Mouse (Mus musculus): ENCODE data around the gene Rap1gap. TPM values are rescaled to one million over a fixed set of nuclear protein-coding genes. Genes with fewer than 3 reads are reported as not detected.

The Rap1gap gene
- polyA plus RNA-seq, 1 experiment from 2014 or later, result 4.4 TPM

DNA sequence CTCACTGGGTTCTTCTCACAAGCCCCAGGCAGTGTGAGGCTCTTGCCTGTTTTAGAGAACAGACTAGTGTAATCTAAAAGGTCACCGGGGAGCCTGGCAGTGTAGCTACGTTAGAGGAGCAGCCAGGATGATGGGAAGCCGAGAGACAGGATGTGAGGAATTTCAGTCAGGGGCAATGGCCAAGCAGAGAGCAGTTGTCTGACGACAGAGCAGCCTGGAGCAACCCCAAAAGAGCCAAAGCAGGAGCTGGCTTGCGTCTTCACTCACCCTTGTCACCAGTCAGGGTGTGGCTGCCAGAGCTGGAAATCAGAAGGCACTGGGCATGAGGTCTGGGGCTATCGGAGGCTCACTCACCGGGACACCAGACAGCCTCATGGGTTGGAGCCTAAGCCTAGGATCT is 105.1 kb downstream of the Rap1gap start:
- no peaks in the 10 kb centered on the region for H3K36me3 ChIP-seq (ENCODE audit: control insufficient read depth, insufficient read depth, low read length)
- no peak for ATAC-seq (replicated peaks; ENCODE audit: low FRiP score)
- no peak for DNase-seq (ENCODE audit: low spot score)
- no peaks in the 10 kb centered on the region for H3K27me3 ChIP-seq (ENCODE audit: control insufficient read depth, insufficient read depth, low read length)
- H3K9me3 ChIP-seq (ENCODE audit: control insufficient read depth, low read length), result no peaks in the 10 kb centered on the region
- H3K9ac ChIP-seq (ENCODE audit: low read length), result no peak overlapping the region
- H3K27ac ChIP-seq (ENCODE audit: low read depth, low read length), result no peak overlapping the region
- H3K4me1 ChIP-seq (replicated peaks; ENCODE audit: control insufficient read depth, insufficient read depth, low read length), result peaks cover 19% of the 10 kb centered on the region; the same call in 1 of the 2 replicates
- no peak overlapping the region for H3K4me3 ChIP-seq (ENCODE audit: low read depth, low read length)
- H3K4me2 ChIP-seq (ENCODE audit: low read depth, low read length, severe bottlenecking), result no peak overlapping the region
- 69% methylated on average over 7 of the region's 7 CpGs for WGBS

DNA sequence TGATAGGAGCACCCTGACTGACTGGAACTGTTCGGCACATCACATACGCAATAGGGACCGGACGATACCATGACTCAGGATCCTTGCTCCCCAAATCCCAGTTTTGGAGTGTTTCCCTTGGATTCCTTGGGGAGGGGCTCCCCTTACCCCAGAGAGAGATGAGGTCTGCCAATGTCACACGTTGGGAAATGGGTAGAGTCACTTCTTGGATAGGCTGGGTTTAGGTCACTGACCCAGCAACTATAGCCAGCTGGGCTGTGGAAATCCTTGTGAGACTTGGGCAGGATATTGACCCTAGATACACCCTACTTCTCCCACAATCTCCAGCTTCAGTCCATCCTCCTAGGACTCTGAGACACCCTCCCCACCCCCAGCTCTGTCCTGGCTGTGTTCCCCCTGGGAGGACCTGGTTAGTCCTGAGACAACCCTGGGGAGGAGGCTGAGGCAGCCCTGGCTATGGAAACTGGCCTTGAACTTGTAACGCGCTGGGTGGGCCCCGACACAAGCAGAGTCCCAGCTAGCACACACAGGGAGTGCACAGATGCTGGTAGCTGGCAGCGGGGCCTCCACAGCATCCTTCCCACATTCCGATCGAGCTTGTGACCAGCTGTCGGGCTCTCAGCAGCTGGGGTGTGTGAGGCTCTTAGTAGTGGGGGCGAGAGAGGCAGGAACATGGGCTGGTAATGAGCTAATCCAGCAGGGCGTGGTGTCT is 106.5 kb downstream of the Rap1gap start:
- H3K9ac ChIP-seq (ENCODE audit: low read length), result no peak overlapping the region
- H3K4me1 ChIP-seq (replicated peaks; ENCODE audit: control insufficient read depth, insufficient read depth, low read length), result peaks cover 8% of the 10 kb centered on the region; the same call in 1 of the 2 replicates
- DNase-seq (ENCODE audit: low spot score), result no peak
- 85% methylated on average over 14 of the region's 14 CpGs for WGBS
- H3K27me3 ChIP-seq (ENCODE audit: control insufficient read depth, insufficient read depth, low read length), result no peaks in the 10 kb centered on the region
- no peaks in the 10 kb centered on the region for H3K36me3 ChIP-seq (ENCODE audit: control insufficient read depth, insufficient read depth, low read length)
- no peak overlapping the region for H3K27ac ChIP-seq (ENCODE audit: low read depth, low read length)
- no peak overlapping the region for H3K4me3 ChIP-seq (ENCODE audit: low read depth, low read length)
- ATAC-seq (replicated peaks; ENCODE audit: low FRiP score), result 0 out of 2 replicates have a peak, but pooled peaks have one; percentile 27
- H3K4me2 ChIP-seq (ENCODE audit: low read depth, low read length, severe bottlenecking), result no peak overlapping the region
- H3K9me3 ChIP-seq (ENCODE audit: control insufficient read depth, low read length), result no peaks in the 10 kb centered on the region

DNA sequence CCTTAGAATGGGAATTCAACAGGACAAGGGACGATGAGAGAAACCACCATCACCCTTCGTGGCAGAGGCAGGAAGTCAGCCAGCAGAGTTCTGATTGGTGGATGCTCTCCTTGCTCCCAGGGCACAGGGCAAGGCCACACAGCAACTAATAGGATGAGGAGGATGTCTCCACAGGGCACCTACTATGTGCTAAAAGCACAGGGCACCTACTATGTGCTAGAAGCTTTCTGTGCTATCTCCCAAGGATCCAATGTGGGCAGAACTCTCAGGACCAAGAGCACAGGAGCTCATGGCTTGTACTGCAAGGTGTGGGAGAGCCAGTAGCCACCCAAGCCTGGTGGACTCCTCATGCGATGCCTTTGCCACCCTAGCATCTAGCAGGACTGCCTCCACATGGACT is 107.2 kb downstream of the Rap1gap start:
- H3K9ac ChIP-seq (ENCODE audit: low read length), result no peak overlapping the region
- no peaks in the 10 kb centered on the region for H3K36me3 ChIP-seq (ENCODE audit: control insufficient read depth, insufficient read depth, low read length)
- no peaks in the 10 kb centered on the region for H3K27me3 ChIP-seq (ENCODE audit: control insufficient read depth, insufficient read depth, low read length)
- H3K9me3 ChIP-seq (ENCODE audit: control insufficient read depth, low read length), result no peaks in the 10 kb centered on the region
- H3K4me2 ChIP-seq (ENCODE audit: low read depth, low read length, severe bottlenecking), result no peak overlapping the region
- DNase-seq (ENCODE audit: low spot score) (no peak), ATAC-seq (replicated peaks; ENCODE audit: low FRiP score) (no peak)
- no peak overlapping the region for H3K4me3 ChIP-seq (ENCODE audit: low read depth, low read length)
- WGBS, result 87% methylated on average over 3 of the region's 3 CpGs
- no peak overlapping the region for H3K27ac ChIP-seq (ENCODE audit: low read depth, low read length)
- H3K4me1 ChIP-seq (replicated peaks; ENCODE audit: control insufficient read depth, insufficient read depth, low read length), result 0 out of 2 replicates have a peak, but pooled peaks cover 3% of the 10 kb centered on the region

DNA sequence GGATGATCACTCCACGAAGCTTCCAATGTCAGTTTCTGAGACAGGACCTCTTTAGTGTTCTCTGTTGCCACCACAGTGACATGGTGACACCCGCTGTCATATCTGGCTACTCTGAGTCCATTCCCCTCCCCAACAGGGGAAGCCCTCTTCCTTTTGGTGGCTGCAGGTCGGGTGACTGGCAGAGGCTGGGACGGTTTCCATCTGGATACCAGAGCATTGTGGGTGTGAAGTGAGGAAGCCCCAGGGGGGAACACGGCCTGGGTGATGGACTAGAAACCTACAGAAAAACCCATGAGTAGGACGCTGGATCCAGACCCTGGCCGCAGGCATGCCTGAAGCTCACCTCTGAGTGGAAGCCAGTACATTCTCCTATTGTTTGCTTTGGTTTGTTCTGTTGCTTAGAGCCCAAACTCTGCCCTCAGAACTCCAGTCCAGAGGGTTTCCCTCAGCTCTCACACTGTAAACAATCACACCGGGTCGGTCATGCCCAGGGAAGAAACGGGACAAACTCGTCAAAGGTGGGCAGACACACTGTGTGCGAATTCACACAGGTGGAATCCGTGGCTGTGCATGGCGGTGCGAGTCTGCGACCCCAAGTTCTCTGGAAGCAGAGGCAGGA is 108.0 kb downstream of the Rap1gap start:
- no peak overlapping the region for H3K9ac ChIP-seq (ENCODE audit: low read length)
- 88% methylated on average over 16 of the region's 16 CpGs for WGBS
- no peaks in the 10 kb centered on the region for H3K9me3 ChIP-seq (ENCODE audit: control insufficient read depth, low read length)
- H3K36me3 ChIP-seq (ENCODE audit: control insufficient read depth, insufficient read depth, low read length), result no peaks in the 10 kb centered on the region
- H3K27me3 ChIP-seq (ENCODE audit: control insufficient read depth, insufficient read depth, low read length), result no peaks in the 10 kb centered on the region
- 0 out of 2 replicates have a peak, but pooled peaks cover 3% of the 10 kb centered on the region for H3K4me1 ChIP-seq (replicated peaks; ENCODE audit: control insufficient read depth, insufficient read depth, low read length)
- no peak overlapping the region for H3K27ac ChIP-seq (ENCODE audit: low read depth, low read length)
- ATAC-seq (replicated peaks; ENCODE audit: low FRiP score) (no peak), DNase-seq (ENCODE audit: low spot score) (no peak)
- no peak overlapping the region for H3K4me2 ChIP-seq (ENCODE audit: low read depth, low read length, severe bottlenecking)
- H3K4me3 ChIP-seq (ENCODE audit: low read depth, low read length), result no peak overlapping the region

DNA sequence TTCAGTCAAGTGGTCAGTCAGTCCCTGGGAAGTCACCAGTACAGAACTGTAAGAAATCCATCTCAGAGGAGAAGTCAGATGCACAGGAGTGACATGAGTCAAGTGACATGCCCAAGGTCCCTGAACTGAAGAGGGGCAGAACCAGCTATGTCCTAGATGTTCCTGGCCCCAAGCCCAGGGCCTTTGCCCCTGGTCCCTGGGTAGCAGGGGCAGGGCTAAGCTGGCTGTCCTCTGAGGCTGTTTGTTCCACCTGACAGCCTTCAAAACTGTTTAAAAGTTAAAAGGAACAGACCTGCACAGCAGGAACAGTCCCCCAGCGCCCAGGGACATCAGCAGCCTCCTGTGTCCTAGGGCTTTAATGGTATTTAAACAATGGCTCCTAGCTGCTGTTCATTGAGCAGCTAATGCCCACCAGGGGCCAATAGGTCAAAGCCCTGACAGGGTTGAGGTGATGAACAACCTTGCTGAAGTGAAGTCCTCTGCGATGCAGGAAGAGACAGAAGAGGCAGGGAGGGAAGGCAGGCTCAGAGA is 108.9 kb downstream of the Rap1gap start:
- Histone ChIP-seq H3K9ac (ENCODE audit: low read length) (no peak overlapping the region; the same call in 1 of the 2 replicates), H3K27ac (ENCODE audit: low read depth, low read length) (no peak overlapping the region), H3K4me1 (replicated peaks; ENCODE audit: control insufficient read depth, insufficient read depth, low read length) (0 out of 2 replicates have a peak, but pooled peaks cover 3% of the 10 kb centered on the region), H3K27me3 (ENCODE audit: control insufficient read depth, insufficient read depth, low read length) (no peaks in the 10 kb centered on the region), H3K4me3 (ENCODE audit: low read depth, low read length) (no peak overlapping the region), H3K4me2 (ENCODE audit: low read depth, low read length, severe bottlenecking) (no peak overlapping the region), H3K9me3 (ENCODE audit: control insufficient read depth, low read length) (no peaks in the 10 kb centered on the region), H3K36me3 (ENCODE audit: control insufficient read depth, insufficient read depth, low read length) (no peaks in the 10 kb centered on the region)
- DNase-seq (ENCODE audit: low spot score) (no peak), ATAC-seq (replicated peaks; ENCODE audit: low FRiP score) (no peak)
- 9% methylated on average over 2 of the region's 2 CpGs for WGBS

DNA sequence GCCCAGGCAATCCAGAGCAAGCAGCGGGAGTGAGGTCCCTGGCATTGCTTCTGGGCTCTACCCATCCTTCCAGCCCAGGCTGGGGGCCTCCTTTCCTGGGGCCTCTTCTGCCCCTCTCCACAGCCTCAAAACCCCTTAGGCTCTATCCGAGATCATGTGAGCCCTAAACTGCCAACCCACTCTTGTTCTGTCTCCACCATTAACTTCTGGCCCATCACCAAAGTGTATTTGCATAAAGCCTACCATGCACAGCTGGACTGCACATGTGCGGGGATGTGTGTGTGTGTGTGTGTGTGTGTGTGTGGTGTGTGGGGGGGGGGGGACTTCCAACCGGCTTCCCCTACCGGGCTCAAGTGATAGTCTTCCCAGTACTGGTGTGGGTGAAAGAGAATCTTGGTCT is 109.5 kb downstream of the Rap1gap start:
- Histone ChIP-seq H3K4me2 (ENCODE audit: low read depth, low read length, severe bottlenecking) (no peak overlapping the region), H3K9ac (ENCODE audit: low read length) (no peak overlapping the region), H3K9me3 (ENCODE audit: control insufficient read depth, low read length) (no peaks in the 10 kb centered on the region), H3K27me3 (ENCODE audit: control insufficient read depth, insufficient read depth, low read length) (no peaks in the 10 kb centered on the region), H3K4me3 (ENCODE audit: low read depth, low read length) (no peak overlapping the region), H3K36me3 (ENCODE audit: control insufficient read depth, insufficient read depth, low read length) (no peaks in the 10 kb centered on the region), H3K27ac (ENCODE audit: low read depth, low read length) (no peak overlapping the region), H3K4me1 (replicated peaks; ENCODE audit: control insufficient read depth, insufficient read depth, low read length) (0 out of 2 replicates have a peak, but pooled peaks cover 3% of the 10 kb centered on the region)
- no peak for DNase-seq (ENCODE audit: low spot score)
- ATAC-seq (replicated peaks; ENCODE audit: low FRiP score), result no peak
- 59% methylated on average over 5 of the region's 5 CpGs for WGBS

DNA sequence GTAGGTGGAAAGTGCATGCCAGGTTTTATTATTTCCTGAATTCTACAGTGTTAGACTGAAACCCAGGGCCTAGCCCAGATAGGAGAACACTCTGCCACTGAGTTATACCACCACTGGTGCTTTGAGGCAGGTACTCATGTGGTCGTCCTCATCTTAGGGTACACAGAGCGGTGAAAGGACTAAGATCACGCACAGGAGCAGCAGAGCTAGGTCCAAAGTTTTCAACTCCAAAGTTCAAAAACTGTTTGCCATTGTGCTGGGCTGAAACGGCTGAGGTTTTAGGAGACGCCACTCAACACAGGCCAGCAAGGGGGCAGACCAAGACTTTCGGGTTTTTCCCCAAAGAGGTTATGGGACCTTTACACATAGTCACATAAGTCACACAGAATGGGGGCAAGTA is 110.0 kb downstream of the Rap1gap start:
- no peak overlapping the region for H3K4me2 ChIP-seq (ENCODE audit: low read depth, low read length, severe bottlenecking)

DNA sequence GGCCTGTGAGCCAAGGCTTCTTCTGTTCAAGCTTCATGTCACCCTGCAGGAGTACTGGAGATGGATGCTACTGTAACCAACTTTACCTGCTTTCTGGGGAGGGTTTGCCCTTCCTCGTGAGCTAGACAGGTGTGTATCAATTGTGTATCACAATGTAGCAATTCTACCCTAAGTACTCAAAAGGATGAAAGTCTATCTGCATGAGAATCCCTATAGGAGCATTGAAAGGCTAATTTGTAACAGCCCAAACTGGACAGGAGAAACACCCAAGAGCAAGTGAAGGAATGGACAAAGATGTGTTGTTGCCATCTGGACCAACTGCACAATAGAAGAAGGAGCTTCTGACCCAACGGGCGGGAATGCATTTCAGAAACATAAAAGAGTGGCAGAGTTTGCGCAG is 113.3 kb downstream of the Rap1gap start:
- DNase-seq (ENCODE audit: low spot score) (no peak), ATAC-seq (replicated peaks; ENCODE audit: low FRiP score) (no peak)
- 94% methylated on average over 4 of the region's 4 CpGs for WGBS
- H3K4me2 ChIP-seq (ENCODE audit: low read depth, low read length, severe bottlenecking), result no peak overlapping the region
- no peaks in the 10 kb centered on the region for H3K9me3 ChIP-seq (ENCODE audit: control insufficient read depth, low read length)
- H3K27ac ChIP-seq (ENCODE audit: low read depth, low read length), result no peak overlapping the region
- H3K9ac ChIP-seq (ENCODE audit: low read length), result no peak overlapping the region
- H3K4me1 ChIP-seq (replicated peaks; ENCODE audit: control insufficient read depth, insufficient read depth, low read length), result 0 out of 2 replicates have a peak, but pooled peaks cover 3% of the 10 kb centered on the region
- H3K4me3 ChIP-seq (ENCODE audit: low read depth, low read length), result no peak overlapping the region
- no peaks in the 10 kb centered on the region for H3K27me3 ChIP-seq (ENCODE audit: control insufficient read depth, insufficient read depth, low read length)
- no peaks in the 10 kb centered on the region for H3K36me3 ChIP-seq (ENCODE audit: control insufficient read depth, insufficient read depth, low read length)

More for the DNA sequence above, 110.0 kb downstream of the Rap1gap start:
- H3K27me3 ChIP-seq (ENCODE audit: control insufficient read depth, insufficient read depth, low read length), result no peaks in the 10 kb centered on the region
- H3K9ac ChIP-seq (ENCODE audit: low read length), result no peak overlapping the region
- no peaks in the 10 kb centered on the region for H3K9me3 ChIP-seq (ENCODE audit: control insufficient read depth, low read length)
- DNase-seq (ENCODE audit: low spot score), result no peak
- no peaks in the 10 kb centered on the region for H3K36me3 ChIP-seq (ENCODE audit: control insufficient read depth, insufficient read depth, low read length)
- 0 out of 2 replicates have a peak, but pooled peaks cover 3% of the 10 kb centered on the region for H3K4me1 ChIP-seq (replicated peaks; ENCODE audit: control insufficient read depth, insufficient read depth, low read length)
- no peak for ATAC-seq (replicated peaks; ENCODE audit: low FRiP score)
- H3K27ac ChIP-seq (ENCODE audit: low read depth, low read length), result no peak overlapping the region
- no peak overlapping the region for H3K4me3 ChIP-seq (ENCODE audit: low read depth, low read length)
- WGBS, result 95% methylated on average over 6 of the region's 6 CpGs
